Mouse (Mus musculus): ENCODE measurements around the gene Cldn4. TPM values are rescaled to one million over a fixed set of nuclear protein-coding genes. Genes with fewer than 3 reads are reported as not detected.
A peak's percentile ranks its signal among the peaks of the same experiment; 100 is the strongest.

The Cldn4 gene
- total RNA-seq, 4 experiments from 2014 or later, result not detected

DNA sequence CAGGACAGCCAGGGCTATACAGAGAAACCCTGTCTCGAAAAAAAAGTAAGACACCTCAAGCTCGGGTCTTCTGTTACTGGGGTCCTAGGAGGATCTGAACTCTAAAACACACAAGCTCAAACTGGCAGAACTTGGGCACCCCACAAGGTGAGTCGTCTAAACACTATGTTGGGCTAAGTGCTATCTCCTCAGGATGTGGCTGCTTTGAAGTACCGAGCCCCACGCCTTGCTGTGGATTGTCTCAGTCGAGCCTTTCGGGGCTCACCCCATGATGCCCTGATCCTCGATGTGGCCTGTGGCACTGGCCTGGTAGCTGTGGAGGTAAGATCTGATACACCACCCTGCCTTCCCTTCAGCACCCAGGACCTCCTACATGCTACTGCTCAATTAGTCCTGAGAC is 13.5 kb downstream of the Cldn4 start:
- no peak for DNase-seq (ENCODE audit: low spot score in 2 of 2)

DNA sequence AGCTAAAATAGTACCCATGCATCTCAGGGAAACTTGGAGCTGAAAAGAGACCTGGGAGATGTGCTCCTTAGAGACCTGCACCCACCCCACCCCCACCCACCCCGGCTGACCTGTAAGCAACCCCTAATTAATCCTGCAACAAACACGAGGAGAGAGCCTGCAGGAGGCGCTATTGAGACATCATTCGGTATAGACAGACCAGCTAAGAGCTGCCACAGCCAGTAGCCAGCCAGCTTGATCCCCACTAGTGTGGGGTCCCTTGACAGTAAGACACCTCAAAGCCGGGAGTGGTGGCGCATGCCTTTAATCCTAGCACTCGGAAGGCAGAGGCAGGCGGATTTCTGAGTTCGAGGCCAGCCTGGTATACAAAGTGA is 13.8 kb downstream of the Cldn4 start:
- no peak for DNase-seq (ENCODE audit: low spot score in 2 of 2)

DNA sequence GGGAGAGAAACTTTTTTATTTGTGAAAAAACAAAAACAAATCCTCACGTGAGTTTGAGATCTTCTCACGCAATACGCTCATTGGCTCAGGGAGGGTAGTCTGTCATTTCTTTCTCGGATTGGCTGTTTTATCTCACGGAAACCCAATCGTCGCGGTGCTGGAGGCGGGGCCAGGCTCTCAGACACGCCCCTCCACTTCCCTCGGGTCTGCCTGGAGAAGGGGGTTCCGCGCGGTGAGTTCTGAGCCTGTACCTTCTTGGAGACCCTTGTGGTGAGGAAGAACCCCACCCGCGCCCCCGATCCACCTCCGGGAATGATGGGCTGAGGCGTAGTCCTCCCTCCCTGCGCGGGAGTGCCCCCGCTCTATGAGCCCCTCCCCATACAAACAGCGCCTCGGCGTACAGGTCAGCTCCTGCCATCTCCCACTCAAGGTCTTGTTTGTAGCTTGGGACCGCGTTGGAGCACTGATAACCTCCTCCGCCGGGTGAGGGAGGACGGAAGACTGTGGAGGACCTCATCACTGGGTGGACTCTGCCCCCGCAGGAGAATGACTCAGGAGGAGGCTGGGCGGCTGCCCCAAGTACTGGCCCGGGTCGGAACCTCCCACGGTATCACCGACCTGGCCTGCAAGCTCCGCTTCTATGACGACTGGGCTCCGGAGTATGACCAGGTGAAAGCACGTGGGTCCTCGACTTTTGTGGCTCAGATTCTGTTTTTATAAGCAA is 14.4 kb downstream of the Cldn4 start, which contains the start of gene Mettl27:
Gene Mettl27, plus strand, starts transcription at position 190 of the 724 bp plus-strand sequence.
- DNase-seq (ENCODE audit: low spot score in 2 of 2), result peak; percentile 52 to 78

DNA sequence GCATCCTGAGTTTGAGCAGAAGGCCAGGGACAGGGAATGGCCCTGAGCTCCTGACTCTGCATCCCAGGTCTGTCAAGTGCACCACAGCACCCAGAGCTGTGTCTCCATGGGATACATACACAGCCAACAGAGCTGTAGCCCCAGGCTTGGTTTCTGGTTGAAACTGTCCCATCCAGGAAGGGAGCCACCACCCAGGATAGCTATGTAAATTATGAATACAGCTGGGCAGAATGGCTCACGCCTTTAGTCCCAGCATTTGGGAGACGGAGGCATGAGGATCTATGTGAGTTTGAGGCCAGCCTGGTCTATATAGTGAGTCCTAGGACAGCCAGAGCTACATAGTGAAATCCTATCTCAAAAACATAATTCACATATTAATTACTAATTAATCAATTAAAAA is 16.7 kb downstream of the Cldn4 start:
- no peak for DNase-seq (ENCODE audit: low spot score in 2 of 2)

DNA sequence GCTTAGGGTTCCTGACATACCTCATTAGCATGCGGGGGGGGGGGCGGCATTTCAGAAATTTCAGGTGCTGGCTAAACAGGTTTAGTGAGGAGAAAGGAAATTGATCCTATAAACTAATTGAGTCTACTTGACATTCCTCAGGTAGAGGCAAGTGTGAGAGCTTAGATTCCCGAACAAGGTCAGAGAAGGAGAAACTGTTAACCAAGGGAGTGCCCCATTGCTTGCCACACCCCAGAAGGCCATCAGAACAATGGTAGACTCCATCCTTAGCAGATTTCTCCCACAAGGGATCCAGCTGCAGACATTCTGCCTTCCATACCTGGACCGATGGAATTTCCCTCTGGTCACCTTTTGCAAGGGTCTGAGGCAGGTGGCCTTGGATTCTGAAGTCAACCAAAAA is 20.0 kb downstream of the Cldn4 start:
- no peak for DNase-seq (ENCODE audit: low spot score in 2 of 2)

DNA sequence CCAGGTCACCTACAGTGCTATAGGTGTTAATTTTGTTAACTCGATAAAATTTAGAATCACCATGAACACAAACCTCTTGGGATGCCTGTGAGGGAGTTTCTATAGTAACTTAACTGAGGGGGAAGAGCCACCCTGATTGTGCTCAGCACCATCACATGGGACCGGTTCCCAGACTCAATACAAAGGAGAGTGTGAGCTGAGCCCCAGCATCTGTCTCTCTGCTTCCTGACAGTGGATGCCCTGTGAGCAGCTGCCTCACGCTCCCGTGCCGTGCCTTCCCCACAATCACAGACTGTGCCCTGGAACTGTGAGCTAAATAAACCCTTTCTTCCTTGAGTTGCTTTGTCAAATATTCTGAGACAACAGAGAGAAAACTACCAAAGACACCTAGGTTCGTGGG is 23.6 kb downstream of the Cldn4 start:
- no peak for DNase-seq (ENCODE audit: low spot score in 2 of 2)

DNA sequence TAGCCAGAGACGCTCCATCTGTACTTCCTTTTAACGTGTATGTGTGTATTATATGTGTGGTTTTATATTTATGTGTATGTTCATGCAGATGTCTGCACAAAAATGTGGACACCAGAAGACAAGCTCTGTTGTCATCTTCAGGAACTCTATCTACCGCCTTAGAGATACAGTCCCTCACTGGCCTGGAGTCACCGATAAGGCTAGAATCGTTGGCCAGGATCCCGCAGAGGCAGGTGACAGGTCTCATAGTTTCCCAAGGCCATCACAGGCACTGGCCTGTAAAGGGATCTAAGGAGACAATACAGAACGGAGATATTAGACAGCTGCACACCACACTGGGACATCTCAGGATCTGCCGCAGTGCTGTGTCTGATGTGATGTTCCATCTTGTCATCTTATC is 25.6 kb downstream of the Cldn4 start:
- DNase-seq (ENCODE audit: low spot score in 2 of 2), result no peak

DNA sequence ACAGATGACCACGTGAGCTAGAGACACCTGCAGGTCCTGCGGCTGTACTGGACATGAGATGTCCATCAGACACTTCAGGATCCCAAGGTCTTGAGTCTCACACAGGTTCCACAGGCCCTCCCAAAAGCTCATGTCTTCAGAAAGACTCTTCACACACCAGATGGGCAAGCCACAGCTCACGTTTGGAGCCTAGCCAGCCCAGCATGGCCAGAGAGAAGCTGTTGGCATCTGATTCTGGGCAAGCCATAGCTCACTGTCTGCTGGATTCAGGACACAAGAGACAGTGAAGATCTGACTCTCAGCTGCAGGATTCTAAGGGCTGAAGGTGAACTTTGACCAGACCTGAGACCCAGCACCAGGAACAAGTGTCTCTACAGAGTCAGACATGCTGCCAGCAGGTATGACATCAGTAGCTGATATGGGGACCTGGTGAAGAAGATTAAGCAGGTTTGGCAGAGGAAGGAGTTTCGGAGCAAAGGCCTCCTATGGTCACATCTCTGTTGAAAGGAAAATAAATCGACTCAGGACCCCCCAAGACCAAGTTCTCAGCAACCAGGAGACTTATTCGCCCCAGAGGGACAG is 26.5 kb downstream of the Cldn4 start:
- DNase-seq (ENCODE audit: low spot score in 2 of 2), result no peak

DNA sequence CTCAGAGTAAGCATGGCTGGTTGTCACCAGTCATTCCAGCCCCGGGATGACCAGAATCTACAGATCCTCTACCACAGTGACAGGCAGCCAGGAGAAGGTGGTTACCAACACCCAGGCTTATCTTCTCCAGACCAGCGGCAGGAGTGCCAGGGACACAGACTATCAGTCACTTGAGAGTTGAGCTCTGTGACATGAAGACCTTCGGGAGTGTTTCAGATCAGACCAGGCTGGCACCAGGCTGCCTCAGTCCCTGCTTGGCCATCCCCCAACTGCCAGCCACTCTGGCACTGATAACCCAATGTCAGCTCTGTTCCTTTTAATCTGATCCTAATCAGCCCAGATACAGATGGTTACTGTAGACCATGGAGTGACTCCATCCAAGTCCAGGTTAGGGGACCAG is 27.6 kb downstream of the Cldn4 start:
- no peak for DNase-seq (ENCODE audit: low spot score in 2 of 2)

DNA sequence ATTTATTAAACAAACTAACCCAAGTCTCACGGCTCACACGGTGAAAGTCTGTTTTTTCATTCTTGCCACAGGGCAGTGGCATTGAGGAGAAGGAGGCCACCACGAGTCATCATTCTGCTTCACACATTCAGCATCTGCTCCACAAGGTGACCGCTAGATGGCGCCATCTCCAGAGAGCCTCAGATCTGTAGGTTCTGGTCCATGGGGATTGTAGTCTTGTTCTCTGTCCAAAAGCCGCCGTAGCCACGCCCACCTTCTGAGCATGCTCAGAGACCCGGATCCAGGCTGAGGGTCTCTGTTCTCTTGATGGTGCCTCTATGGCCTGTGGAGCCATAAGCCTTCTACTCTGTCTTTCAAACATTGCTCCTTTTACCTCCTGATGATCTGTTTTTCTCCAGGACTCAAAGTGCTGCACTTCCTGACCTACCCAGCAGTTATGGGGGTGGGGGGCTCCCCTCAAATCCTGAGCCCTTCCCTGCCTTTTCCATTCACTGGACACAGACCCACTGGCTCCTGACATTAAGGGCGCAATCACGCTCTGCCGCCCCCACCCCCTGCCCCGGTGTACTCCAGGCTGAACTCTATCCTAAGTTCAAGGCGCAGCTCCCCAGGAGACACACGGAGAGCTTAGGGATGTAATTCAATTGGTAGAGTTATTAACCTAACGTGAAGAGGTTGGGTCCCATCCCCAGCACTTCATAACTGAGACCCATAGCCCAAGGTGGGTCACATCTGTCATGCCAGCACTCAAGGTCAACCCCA is 28.5 kb downstream of the Cldn4 start:
- DNase-seq (ENCODE audit: low spot score in 2 of 2), result no peak

DNA sequence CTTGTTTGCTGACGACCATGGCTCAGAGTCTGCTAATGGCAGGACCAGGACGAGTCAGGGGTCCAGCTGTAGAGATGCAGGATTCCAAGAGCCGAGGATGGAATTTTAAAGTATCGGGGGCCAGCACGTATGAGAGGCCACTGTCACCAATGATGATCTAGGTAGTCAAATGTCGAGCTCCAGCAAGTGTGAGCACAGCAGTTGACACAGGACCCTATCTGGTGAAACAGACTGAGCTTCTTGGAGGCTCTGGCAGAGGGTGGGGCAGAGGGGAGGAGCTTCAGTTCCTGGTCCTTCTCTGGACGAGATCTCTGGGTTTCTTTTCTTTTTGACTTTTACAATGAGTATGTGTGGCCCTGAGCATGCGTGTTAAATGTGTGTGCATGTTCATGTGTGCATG is 31.4 kb downstream of the Cldn4 start, which contains the start of gene Cldn13:
Gene Cldn13, minus strand, starts transcription at position 216 of the 400 bp plus-strand sequence.
- DNase-seq (ENCODE audit: low spot score in 2 of 2), result no peak

DNA sequence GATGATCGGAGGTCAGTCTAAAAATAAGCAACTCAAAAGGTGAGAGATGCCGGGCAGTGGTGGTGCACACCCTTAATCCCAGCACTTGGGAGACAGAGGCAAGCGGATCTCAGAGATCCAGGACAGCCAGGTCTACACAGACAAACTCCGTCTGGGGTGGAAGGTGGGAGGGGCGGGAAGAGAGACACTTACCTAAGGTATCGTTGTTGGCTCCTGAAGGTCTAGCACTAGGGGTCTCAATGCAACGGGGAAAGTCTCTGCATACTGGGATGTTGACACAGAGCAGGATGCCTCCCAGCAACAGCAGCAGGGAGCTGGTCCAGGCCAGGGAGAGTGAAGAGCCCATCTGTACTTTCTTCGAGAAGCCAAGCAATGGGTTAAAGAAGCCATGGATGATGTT is 32.2 kb downstream of the Cldn4 start:
- no peak for DNase-seq (ENCODE audit: low spot score in 2 of 2)

DNA sequence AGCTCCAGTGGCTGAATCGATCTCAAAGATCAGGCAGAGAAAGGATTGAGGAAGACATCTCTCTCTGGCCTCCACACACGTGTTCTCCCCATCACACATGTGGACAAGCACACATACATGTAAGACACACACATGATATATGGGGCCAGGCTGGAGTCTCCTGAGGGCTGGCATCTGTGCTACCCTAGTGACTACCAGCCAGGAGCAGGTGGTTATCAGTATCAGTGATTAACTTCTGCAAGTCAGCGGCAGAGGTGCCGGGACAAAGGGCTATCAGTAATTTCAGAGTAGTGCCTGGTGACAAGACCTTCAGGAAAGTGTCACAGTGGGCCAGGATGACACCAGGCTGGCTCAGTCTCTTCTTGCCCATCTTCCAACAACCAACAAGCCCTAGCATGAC is 33.0 kb downstream of the Cldn4 start:
- no peak for DNase-seq (ENCODE audit: low spot score in 2 of 2)

DNA sequence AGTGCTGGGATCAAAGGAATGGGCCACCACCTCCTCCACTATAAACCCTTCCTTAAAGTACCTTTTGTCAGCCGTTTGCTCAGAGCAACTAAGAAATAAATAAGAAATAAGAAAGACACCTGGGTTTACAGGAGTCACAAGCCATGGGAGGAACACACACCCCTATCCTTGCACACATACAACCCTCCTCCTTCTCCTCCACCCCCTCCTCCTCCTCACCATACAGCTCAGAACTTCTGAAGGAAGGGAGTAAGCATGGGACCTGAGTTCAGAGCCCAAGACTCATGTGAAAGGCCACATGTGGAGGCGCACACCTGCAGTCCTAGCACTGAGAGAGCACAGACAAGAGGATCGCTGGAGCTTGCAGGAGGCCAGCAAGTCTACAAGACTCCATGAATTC is 33.4 kb downstream of the Cldn4 start:
- DNase-seq (ENCODE audit: low spot score in 2 of 2), result no peak

DNA sequence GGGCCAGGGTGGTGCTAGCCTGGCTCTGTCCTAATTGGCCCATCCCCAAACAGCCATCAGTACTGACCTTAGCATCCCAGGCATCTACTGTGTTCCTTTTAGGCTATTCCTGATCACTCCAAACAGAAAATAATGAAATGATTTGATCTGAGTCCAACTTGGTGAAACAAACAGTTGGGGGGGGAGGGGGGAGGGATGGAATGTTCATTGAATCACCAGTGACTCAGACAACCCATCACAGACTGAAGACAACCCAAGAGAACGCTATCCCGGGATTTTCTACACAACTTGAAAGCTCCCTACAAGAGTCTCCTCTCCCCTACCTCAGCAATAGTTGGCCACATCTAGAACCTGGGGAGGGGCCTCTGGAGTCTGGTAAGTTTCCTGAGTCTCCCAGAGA is 34.8 kb downstream of the Cldn4 start:
- DNase-seq (ENCODE audit: low spot score in 2 of 2), result no peak

DNA sequence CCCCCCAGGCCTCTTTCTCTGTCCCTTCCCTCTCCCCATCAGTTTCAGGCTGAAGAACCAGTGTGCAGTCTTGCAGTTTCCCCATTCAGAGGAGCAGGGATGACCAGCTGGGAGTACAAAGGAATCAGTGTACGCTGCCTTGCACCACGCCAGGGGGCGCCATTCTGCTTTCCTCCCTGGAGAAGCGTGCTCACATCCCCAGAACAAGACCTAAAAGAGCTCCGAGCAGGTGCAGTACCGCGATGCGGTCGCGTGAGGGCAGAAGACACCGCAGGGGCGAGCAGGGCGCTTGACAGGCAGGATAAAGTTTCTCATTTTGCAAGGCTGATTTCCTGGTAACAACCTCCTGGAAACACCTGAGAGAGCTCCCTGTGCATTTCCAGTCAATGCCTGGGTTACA is 39.6 kb downstream of the Cldn4 start:
- peak; percentile 82 to 96 for DNase-seq (ENCODE audit: low spot score in 2 of 2)

DNA sequence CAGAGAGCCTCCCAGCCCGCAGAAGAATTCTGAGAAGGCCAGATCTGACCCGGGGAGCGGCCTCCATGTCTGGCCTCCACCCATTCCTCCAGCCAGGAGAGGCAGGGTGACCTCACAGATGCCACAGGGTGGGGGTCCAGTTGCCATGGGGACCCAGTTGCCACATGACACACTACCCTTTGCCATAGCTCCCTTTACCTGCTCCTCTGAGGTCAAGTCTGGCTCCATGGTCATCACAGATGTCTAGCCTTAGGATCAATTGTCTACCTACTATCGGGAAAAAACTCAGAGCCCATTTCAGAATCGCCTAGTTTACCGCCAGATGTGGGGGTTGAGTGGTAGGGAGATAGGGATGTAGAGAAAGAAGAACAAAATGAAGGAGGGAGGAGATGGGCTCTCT is 40.1 kb downstream of the Cldn4 start, which contains the start of gene Tmem270:
Gene Tmem270, minus strand, starts transcription at position 101 of the 400 bp plus-strand sequence.
- no peak for DNase-seq (ENCODE audit: low spot score in 2 of 2)

DNA sequence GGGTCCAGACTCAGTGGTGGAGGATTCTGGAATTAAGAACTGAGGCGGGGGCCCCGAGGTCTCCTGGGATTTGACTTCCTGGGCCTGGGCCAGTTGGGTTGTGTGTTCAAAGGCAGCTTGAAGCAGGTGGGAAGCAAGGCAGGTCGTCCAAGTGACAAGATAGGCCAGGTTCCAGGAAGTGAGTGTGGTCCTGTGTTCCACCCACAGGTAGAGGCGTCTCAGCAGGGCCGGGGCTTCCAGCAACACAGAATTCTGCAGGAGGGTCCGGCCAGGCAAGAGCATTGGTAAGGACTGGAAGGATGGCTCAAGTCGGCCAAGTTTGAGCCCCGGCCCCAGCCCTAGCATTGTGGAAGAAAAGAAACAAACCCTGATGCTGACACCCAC is 45.1 kb downstream of the Cldn4 start:
- DNase-seq (ENCODE audit: low spot score in 2 of 2), result no peak

DNA sequence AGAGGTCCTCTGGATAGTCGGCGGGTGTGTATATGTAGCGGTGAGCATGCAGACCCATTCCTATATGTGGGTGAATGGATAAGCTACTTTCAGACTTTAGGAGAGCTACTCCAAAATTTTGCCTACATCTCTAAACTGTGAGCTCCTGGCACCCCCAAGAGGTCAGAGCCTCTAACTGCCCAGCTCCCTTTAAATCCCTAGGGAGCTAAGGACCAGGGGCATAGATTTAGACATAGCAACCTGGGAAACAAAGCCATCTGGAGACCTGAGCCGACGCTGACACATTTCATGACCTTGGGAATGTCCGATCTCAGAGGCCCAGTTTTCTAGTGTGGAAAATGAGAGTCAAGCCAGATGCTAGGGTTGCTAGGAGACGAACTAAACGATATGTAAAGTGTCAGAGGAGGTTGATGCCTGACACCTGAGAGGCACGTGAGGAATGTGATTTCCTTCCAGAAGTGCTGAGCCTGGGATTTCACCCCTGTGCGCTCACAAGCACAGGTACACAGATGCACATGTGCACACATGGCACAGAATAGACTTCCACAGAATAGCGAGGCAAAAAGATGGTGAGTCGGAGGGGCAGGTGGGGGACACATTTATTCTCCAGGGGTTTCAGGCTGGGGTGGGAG is 45.6 kb downstream of the Cldn4 start:
- DNase-seq (ENCODE audit: low spot score in 2 of 2), result no peak

DNA sequence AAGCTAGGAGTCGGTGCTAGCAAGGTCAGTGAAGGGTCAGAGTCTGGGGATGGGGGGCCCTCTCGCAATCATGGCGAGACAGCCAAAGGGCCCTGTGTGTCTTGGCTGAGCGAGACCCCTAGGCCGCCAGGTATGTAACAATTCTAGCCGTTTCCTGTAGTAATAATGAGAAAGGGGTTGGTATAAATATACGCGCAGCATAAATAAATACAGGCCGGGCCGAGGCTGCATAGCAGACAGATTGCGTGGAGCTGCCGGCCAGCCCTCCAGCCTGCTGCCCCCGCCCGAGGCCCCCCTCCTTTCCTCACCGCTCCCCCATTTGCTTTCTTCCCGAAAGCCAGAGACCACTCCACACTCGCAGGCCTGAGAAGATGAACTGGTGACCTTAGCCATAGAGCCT is 49.1 kb downstream of the Cldn4 start:
- DNase-seq (ENCODE audit: low spot score in 2 of 2), result no peak

DNA sequence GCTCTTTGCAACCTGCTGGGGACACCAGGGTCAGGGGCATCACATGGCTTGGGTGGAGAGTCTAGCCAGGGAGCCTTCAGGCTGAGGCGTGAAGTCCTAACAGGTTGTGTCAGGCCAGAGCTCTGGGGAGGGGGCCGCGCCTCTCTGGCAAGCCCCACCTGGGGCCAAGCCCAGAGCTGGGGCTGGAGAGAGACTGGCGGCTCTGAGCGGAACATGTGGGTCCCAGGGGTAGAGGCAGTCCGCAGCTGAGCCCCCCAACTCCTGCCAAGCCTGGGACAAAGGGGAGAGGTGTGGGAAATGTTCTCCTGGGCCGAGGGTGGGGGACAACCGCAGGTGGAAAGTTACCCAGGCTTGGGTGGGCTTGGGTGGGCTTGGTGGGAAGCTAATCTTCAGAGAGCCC is 49.8 kb downstream of the Cldn4 start:
- DNase-seq (ENCODE audit: low spot score in 2 of 2), result no peak

DNA sequence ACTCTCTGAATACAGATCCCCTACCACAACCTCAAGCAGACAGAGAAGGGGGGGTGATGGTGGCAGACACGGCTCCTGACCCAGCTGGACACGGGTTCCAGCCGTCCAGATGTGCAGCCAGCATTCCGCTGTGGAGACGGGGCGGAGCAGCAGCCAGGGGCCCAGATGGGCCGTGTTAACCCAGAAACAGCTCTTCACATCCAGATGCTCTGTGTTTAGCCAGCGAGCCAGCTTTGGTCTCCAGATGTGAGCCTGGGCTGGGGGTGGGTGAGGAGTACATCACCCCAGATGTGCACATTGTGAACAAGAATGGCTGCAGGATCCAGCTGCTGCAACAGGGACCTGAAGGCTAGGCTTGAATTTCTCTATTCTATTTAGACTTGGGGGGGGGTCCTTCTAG is 51.4 kb downstream of the Cldn4 start:
- no peak for DNase-seq (ENCODE audit: low spot score in 2 of 2)

Measured in left cerebral cortex, adult 8-10 months (tissue).